Mouse (Mus musculus): ENCODE data around the gene Mrpl3.

- TF ChIP-seq CTCF (IDR thresholded peaks at IDR 0.05; ENCODE audit: extremely low read depth, insufficient read depth, insufficient read length, insufficient replicate concordance) (no peak), POLR2A (IDR thresholded peaks at IDR 0.05; ENCODE audit: low read depth, low read length) (no peak)
Observed at GRCm38 (mm10) chr9:105028311-105028710, 24.7 kb upstream of the Mrpl3 start.
